Mouse (Mus musculus) midbrain, embryonic 13.5 days (tissue): ENCODE data around the gene Zfyve19. TPM values are rescaled to one million over a fixed set of nuclear protein-coding genes. Genes with fewer than 3 reads are reported as not detected.

Experiments
- ATAC-seq: fragments of 200-750 bp; cut with Nextera tagmentation; 2 replicates; pipeline ENCODE4 v1.8.0; 2017; ENCODE audit warnings: mild to moderate bottlenecking, moderate TSS enrichment, moderate library complexity
- H3K27ac ChIP-seq: fragments of 300-500 bp; sonication (generic); 2 replicates; pipeline ENCODE4 v1.5.1; 2015; ENCODE audit warnings: inconsistent platforms, mild to moderate bottlenecking, moderate library complexity
- H3K27me3 ChIP-seq: fragments of 300-500 bp; sonication (generic); 2 replicates; pipeline ENCODE4 v1.6.1; 2015; ENCODE audit warnings: mild to moderate bottlenecking, inconsistent platforms
- H3K36me3 ChIP-seq: fragments of 300-500 bp; sonication (generic); 2 replicates; pipeline ENCODE4 v1.6.1; 2015; ENCODE audit warnings: mild to moderate bottlenecking, inconsistent platforms
- H3K4me1 ChIP-seq: fragments of 300-500 bp; sonication (generic); replicated peaks from 2 replicates; pipeline ENCODE4 v1.6.1; 2015; ENCODE audit warnings: inconsistent platforms
- H3K4me2 ChIP-seq: fragments of 300-500 bp; sonication (generic); replicated peaks from 2 replicates; pipeline ENCODE4 v1.6.1; 2015; ENCODE audit warnings: moderate library complexity, mild to moderate bottlenecking, inconsistent platforms
- H3K4me3 ChIP-seq: fragments of 300-500 bp; sonication (generic); replicated peaks from 2 replicates; pipeline ENCODE4 v1.5.1; 2015; ENCODE audit warnings: mild to moderate bottlenecking, inconsistent platforms
- H3K9ac ChIP-seq: fragments of 300-500 bp; sonication (generic); replicated peaks from 2 replicates; pipeline ENCODE4 v1.6.1; 2015; ENCODE audit warnings: mild to moderate bottlenecking, inconsistent platforms
- H3K9me3 ChIP-seq: fragments of 300-500 bp; sonication (generic); 2 replicates; pipeline ENCODE4 v1.6.1; 2016; ENCODE audit warnings: mild to moderate bottlenecking, inconsistent platforms
- WGBS: fragments of 180-500 bp; shearing (Covaris S2); methylation state at CpG from one replicate; pipeline ENCODE4 v1.1.7; 2015; 5-methylcytosine and 5-hydroxymethylcytosine counted together
- polyA plus RNA-seq: library from polyadenylated mRNA; unstranded; fragments of >200 nt; fragmentation: Nextera tagmentation; extraction: Ambion mirVana; gene quantifications from 2 replicates; pipeline ENCODE4 v1.2.1, GENCODE M21; 2015

Gene Zfyve19
- polyA plus RNA-seq, 1 experiment from 2014 or later, result 59.1 TPM

DNA sequence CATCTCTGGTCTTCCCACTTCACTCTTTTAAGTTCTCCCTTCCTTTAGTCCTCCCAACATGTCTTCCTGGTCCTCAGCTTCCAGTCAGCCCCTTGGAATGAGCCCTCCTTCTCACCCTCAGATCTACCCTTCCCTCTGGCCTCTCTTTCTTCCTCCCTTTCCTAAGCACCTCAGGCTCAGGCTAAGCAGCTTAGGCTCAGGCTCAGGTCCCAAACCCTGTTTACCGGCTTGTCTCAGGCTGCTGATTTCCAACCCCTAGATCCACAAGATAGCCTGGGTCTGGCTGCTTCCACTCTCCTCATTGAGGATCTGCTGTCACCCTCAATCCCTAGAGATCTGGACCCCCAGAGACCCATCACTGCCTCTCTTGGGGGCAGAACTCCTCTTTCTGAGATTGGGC is 10.4 kb upstream of the Zfyve19 start:
- no peaks in the 10 kb centered on the region for H3K9me3 ChIP-seq
- no peak for ATAC-seq
- 21% methylated on average over 1 of the region's 1 CpGs for WGBS
- no peak overlapping the region for H3K4me3 ChIP-seq
- no peaks in the 10 kb centered on the region for H3K36me3 ChIP-seq
- H3K4me1 ChIP-seq, result peaks cover 11% of the 10 kb centered on the region
- no peak overlapping the region for H3K27ac ChIP-seq
- H3K9ac ChIP-seq, result no peak overlapping the region
- H3K4me2 ChIP-seq, result no peak overlapping the region
- no peaks in the 10 kb centered on the region for H3K27me3 ChIP-seq

DNA sequence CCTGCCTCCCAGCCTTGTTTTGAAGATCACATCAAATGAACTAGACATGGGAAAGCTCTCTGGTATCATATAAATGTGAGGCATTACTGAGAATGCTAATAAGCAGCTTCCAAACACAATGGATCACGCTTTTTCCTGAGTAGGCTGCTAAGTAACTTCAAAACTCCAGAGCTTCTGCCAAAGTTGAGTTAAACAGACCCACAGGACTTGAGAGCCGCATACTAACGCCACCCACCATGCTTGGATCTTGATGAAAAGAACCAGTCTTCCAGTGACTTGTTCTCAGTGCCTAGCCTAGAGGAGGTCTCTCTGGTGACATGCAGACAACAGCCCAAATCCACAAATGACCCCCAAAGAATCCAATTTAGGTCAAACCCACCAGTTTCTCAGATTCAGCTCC is 9.5 kb upstream of the Zfyve19 start:
- no peak for ATAC-seq
- Histone ChIP-seq H3K4me1 (peaks cover 20% of the 10 kb centered on the region), H3K4me3 (no peak overlapping the region), H3K27me3 (no peaks in the 10 kb centered on the region), H3K9me3 (no peaks in the 10 kb centered on the region), H3K9ac (no peak overlapping the region), H3K27ac (no peak overlapping the region), H3K4me2 (no peak overlapping the region), H3K36me3 (no peaks in the 10 kb centered on the region)
- 36% methylated on average over 3 of the region's 3 CpGs for WGBS

DNA sequence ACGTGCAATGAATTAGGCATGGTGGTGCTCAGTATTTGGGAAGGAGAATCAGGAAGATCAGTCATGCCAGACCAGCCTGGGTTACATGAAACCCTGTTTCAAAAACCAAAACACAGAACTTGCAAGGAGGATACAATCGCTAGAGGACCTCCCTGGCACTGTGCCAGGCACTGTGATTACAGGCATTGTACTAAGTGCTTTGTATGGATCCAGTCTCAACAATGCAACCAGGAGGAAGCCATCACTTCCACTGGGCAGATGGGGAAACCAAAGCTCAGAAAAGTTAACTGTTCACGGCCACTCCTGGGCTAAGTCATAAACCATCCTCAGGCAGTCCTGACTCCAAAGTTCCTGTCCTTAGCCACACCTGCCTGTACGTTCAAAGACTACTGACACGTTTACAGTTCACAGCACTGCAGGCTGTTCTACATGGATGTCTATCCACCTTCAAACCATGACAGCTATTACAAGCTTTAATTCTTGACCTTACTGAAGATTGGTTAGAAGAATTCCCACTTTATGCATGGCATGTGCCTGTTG is 5.4 kb upstream of the Zfyve19 start:
- Histone ChIP-seq H3K4me1 (peaks cover 32% of the 10 kb centered on the region), H3K4me3 (no peak overlapping the region), H3K36me3 (no peaks in the 10 kb centered on the region), H3K27ac (no peak overlapping the region), H3K9ac (no peak overlapping the region), H3K4me2 (no peak overlapping the region), H3K27me3 (no peaks in the 10 kb centered on the region), H3K9me3 (no peaks in the 10 kb centered on the region)
- 63% methylated on average over 5 of the region's 5 CpGs for WGBS
- ATAC-seq, result no peak

DNA sequence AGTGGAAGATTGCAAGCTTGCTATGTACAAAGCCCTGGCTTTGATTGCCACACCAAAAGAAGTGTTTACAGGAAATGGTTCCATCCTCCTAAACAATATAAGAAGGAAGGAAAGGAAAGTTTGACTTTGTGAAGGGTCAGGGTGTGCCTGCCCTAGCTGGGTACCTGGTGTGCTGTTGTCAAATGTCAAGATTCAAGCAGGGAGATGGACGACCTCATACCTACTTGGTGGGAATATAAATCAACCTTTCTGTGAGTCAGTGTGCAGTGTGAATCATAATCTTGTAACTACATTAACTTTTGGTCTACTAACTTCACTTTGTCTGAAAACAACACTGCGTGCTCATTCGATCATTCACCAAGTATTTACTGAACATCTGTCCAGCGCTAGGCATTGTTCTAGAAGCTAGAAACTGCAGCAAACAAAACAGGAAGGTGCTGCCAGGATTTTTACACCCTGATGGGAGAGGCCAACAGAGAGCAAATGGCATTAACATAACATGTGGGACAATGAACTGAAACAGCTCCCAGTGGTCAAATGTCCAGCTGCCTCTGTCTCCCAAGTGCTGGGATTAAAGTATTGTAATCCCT is 4.5 kb upstream of the Zfyve19 start:
- Histone ChIP-seq H3K9me3 (no peaks in the 10 kb centered on the region), H3K9ac (no peak overlapping the region), H3K27ac (no peak overlapping the region), H3K4me1 (peaks cover 31% of the 10 kb centered on the region), H3K4me2 (no peak overlapping the region), H3K36me3 (no peaks in the 10 kb centered on the region), H3K27me3 (no peaks in the 10 kb centered on the region), H3K4me3 (no peak overlapping the region)
- 82% methylated on average over 4 of the region's 4 CpGs for WGBS
- ATAC-seq, result no peak

DNA sequence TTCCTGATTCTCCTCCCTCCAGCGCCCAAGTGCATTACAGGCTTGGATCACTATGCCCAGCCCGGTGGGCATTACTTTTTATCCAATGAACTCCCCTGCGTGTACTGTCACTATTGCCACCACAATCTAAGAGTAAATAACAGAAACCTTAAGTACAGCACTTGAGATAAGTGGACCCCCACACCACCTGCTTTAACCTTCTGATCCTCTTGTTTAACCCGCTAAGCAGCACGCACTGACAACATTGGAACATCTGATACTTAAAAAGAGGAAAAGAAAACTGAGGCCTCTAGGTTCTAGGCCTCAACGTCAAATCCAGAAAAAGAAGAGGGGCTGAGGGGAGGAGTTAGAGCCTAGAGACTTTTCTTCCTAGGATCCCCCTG is 465 bp upstream of the Zfyve19 start:
- WGBS, result 30% methylated on average over 6 of the region's 6 CpGs
- ATAC-seq, result 0 out of 2 replicates have a peak, but pooled peaks have one; percentile 0
- H3K4me1 ChIP-seq, result peaks cover 32% of the 10 kb centered on the region
- no peaks in the 10 kb centered on the region for H3K9me3 ChIP-seq
- H3K4me3 ChIP-seq, result peak overlapping the region; percentile 78
- peaks cover 27% of the 10 kb centered on the region for H3K36me3 ChIP-seq
- H3K27ac ChIP-seq, result peak overlapping the region; percentile 70
- H3K4me2 ChIP-seq, result peak overlapping the region; percentile 63
- H3K27me3 ChIP-seq, result no peaks in the 10 kb centered on the region
- H3K9ac ChIP-seq, result peak overlapping the region; percentile 60

DNA sequence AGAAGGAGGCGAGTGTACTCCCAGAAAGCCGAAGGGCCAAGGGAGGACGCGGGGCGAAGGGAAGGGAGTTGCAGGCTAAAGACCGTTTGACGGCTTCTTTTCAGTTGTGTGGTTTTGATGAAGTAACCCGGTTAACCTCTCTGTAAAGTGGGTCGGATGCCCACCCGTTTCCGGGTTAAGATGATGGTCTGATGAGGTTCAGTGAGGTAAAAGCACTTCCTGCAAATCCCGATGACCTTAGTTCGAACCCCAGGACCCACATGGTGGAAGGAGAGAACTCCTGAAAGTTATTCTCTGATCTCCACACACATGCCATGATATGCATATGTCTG is 725 bp downstream of the Zfyve19 start:
- H3K4me3 ChIP-seq, result peak overlapping the region; percentile 78
- ATAC-seq, result no peak; the same call in 1 of the 2 replicates
- H3K4me2 ChIP-seq, result peak overlapping the region; percentile 63
- no peaks in the 10 kb centered on the region for H3K27me3 ChIP-seq
- 2% methylated on average over 13 of the region's 13 CpGs for WGBS
- peak overlapping the region; percentile 70 for H3K27ac ChIP-seq
- H3K9me3 ChIP-seq, result no peaks in the 10 kb centered on the region
- H3K4me1 ChIP-seq, result peaks cover 20% of the 10 kb centered on the region
- peak overlapping the region; percentile 86 for H3K9ac ChIP-seq
- H3K36me3 ChIP-seq, result peaks cover 36% of the 10 kb centered on the region

DNA sequence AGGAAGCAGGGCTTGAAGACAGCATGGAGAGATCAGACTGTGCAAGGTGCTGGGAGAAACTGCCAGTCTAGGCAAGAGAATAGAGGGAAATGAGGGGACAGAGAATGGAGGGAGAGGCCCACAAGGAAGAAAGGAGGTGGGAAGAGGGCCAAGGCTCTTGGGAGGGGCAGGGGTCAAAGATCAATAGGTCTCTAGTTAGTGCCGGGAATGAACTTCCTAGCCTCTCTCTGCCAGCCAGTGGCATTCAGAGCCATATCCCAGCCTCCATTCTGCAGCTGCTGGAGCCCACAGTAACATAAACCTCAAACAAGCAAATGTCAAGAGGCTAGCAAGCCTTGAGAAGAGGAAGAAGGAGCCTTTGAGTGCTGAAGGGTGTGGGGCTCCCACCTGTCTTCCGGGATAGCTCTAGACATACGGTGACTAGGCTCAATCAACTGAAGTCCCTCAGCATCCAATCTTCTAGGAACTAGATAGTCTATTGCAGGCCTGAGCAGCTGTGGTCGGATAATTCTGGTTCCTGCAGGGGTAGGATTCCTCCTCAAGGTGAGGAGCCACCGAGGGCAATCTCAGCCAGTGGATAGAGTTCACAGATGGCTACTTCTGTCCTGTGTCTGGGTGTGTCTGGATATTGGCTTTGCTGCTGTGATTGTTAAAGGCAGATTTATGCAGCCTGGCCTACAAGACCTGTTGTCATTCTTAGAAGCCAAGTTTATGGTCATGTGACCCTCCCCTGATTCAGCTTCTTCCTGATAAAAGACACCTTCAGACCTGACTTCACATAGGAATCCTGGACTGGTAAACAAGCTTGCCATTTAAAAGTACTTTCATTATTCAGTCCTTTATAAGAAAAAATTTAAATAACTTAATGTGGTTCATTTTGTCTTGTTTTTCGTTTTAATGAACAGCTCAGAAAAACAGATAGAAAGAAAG is 21.6 kb downstream of the Zfyve19 start, which contains the start of gene Ppp1r14d:
Gene Ppp1r14d (minus strand): TSS at position 132 of the 930 bp plus-strand sequence.
- 83% methylated on average over 6 of the region's 6 CpGs for WGBS

DNA sequence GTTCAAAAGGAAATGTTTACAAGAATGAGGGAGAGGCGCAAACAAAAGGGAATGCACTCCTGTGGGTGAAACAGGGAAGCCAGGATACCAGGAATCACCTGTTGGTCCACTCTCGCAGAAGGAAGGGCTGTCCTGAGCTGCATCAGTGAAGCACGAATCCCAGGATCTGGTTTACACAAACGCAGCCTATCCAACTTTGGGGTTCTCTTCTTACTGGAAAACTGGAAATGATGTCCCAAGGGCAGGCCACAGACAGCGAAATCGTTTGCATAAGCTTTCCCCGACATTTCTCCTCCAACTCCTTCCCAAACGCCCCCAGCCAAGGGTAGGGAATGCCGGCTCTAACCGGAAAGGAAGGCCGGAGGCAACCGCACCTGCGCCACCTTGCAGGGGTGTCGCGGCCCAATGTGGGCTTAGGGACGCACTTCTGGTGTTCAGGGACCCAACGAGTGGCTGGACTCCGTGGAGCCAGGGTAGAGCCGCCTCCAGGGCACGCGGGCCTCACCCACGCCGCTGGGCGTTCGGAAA is 28.3 kb downstream of the Zfyve19 start:
- Histone ChIP-seq H3K27me3 (peaks cover 62% of the 10 kb centered on the region), H3K4me1 (peaks cover 14% of the 10 kb centered on the region), H3K4me2 (peak overlapping the region; percentile 62), H3K9ac (peak overlapping the region; percentile 44), H3K4me3 (peak overlapping the region; percentile 42), H3K27ac (no peak overlapping the region), H3K9me3 (no peaks in the 10 kb centered on the region), H3K36me3 (no peaks in the 10 kb centered on the region)
- ATAC-seq, result 0 out of 2 replicates have a peak, but pooled peaks have one; percentile 4
- WGBS, result 7% methylated on average over 25 of the region's 25 CpGs

More for the DNA sequence above, 21.6 kb downstream of the Zfyve19 start, which contains the start of gene Ppp1r14d:
- Histone ChIP-seq H3K27me3 (peaks cover 9% of the 10 kb centered on the region), H3K4me3 (no peak within 1 kb of the TSS), H3K27ac (no peak within 1 kb of the TSS), H3K4me1 (no peaks in the 10 kb centered on the region), H3K36me3 (no peaks in the 10 kb centered on the region), H3K9me3 (no peaks in the 10 kb centered on the region), H3K4me2 (no peak within 1 kb of the TSS), H3K9ac (no peak within 1 kb of the TSS)
- no peak for ATAC-seq

DNA sequence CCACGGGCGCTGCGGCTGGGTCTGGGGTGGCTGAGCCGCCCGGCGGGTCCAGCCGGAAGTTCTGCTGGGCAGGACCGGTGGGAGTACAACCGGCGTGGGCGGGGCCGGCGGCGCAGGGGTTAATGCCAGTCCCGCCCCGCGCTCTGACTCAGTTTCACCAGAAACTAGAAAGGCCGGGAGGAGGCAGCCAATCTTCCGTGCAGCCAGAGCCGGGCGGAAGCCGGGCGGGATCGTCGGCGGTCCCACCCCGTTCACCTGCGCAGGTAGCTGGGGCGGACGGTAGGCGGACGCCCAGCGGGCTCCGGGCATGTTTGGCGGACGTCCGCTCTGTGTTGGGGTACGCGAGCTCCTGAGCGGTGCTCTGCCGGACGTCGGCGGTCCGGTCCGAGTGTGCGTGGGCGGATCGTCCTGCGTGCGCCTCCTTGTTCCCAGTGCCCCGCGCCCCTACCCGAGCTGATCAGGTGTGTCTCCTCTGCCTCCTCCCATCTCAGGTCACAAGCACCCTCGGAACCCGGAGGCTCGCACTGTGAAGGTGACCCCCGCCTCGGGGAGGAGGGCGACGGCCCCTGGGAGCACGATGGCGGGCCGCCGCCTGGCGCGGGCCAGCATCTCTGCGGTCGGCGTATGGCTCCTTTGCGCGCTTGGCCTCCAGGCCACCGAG is 28.9 kb downstream of the Zfyve19 start, which contains the start of gene Spint1:
Gene Spint1 (plus strand): TSS at position 153 of the 661 bp plus-strand sequence.
- H3K36me3 ChIP-seq, result no peaks in the 10 kb centered on the region
- under 1% methylated on average over 73 of the region's 73 CpGs for WGBS
- peak within 1 kb of the TSS; percentile 44 for H3K9ac ChIP-seq

DNA sequence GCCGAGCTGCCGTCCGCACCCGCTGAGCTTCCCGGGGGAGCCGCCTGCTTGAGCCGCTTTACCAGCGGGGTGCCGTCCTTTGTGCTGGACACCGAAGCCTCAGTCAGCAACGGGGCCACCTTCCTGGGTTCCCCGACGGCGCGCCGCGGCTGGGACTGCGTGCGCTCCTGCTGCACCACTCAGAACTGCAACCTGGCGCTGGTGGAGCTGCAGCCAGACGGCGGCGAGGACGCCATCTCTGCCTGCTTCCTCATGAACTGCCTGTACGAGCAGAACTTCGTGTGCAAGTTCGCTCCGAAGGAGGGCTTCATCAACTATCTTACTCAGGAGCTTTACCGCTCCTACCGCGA is 29.4 kb downstream of the Zfyve19 start:
- H3K4me1 ChIP-seq, result peaks cover 14% of the 10 kb centered on the region
- 2% methylated on average over 31 of the region's 31 CpGs for WGBS
- H3K36me3 ChIP-seq, result no peaks in the 10 kb centered on the region
- 0 out of 2 replicates have a peak overlapping the region, but pooled peaks have one; percentile 44 for H3K9ac ChIP-seq
- peak overlapping the region; percentile 42 for H3K4me3 ChIP-seq
- no peaks in the 10 kb centered on the region for H3K9me3 ChIP-seq
- H3K27me3 ChIP-seq, result peaks cover 62% of the 10 kb centered on the region
- no peak for ATAC-seq
- H3K27ac ChIP-seq, result no peak overlapping the region
- H3K4me2 ChIP-seq, result peak overlapping the region; percentile 62

More for the DNA sequence above, 28.9 kb downstream of the Zfyve19 start, which contains the start of gene Spint1:
- peak within 1 kb of the TSS; percentile 42 for H3K4me3 ChIP-seq
- no peaks in the 10 kb centered on the region for H3K9me3 ChIP-seq
- peaks cover 62% of the 10 kb centered on the region for H3K27me3 ChIP-seq
- H3K27ac ChIP-seq, result no peak within 1 kb of the TSS
- peaks cover 14% of the 10 kb centered on the region for H3K4me1 ChIP-seq
- 0 out of 2 replicates have a peak, but pooled peaks have one; percentile 30 for ATAC-seq
- H3K4me2 ChIP-seq, result peak within 1 kb of the TSS; percentile 62

DNA sequence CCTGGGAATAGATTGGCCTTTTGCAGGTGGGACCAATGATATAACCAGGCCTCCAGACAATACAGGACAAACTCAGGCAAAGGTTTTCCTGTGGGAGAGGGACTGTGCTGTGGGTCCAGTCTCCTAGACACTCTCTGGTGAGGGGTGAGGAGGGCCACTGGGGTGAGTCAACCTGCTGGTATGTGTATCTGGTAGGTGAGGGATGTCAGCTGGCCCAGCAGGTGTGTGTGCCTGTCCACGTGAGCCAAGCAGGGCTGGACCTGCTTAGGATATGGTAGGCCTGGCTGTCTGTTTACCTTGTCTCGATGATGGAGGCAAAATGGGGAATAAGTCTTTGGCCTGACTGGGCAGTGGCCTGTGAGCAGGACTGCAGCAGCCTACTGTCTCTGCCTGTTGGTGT is 30.3 kb downstream of the Zfyve19 start:
- no peak overlapping the region for H3K9ac ChIP-seq
- H3K9me3 ChIP-seq, result no peaks in the 10 kb centered on the region
- H3K4me2 ChIP-seq, result no peak overlapping the region
- H3K27me3 ChIP-seq, result peaks cover 59% of the 10 kb centered on the region
- no peak overlapping the region for H3K4me3 ChIP-seq
- H3K4me1 ChIP-seq, result peaks cover 14% of the 10 kb centered on the region
- WGBS, result 81% methylated on average over 2 of the region's 2 CpGs
- no peaks in the 10 kb centered on the region for H3K36me3 ChIP-seq
- H3K27ac ChIP-seq, result no peak overlapping the region
- no peak for ATAC-seq
